Mouse (Mus musculus) hematopoietic stem cell, adult 5-6 weeks (primary cell): ENCODE measurements around the gene Adgb. TPM values are rescaled to one million over a fixed set of nuclear protein-coding genes. Genes with fewer than 3 reads are reported as not detected.

Experiments
- ATAC-seq, 2 experiments: fragments of 125-278 bp in 1 of 2; replicated peaks in 1 of 2; 2 replicates each; pipeline ENCODE4 v1.8.0; 2016 to 2017; ENCODE audit warnings: inconsistent platforms in 2 of 2, mild to moderate bottlenecking in 2 of 2, moderate number of reproducible peaks in 2 of 2, low read depth in 1 of 2, moderate TSS enrichment in 1 of 2; ENCODE audit not compliant: low FRiP score in 2 of 2, poor library complexity in 2 of 2, severe bottlenecking in 2 of 2, insufficient read depth in 1 of 2, low TSS enrichment in 1 of 2
- total RNA-seq: library from RNA; stranded (forward); fragments of 172-1452, 232-1000 nt; gene quantifications from 2 replicates; pipeline ENCODE4 v1.2.3, GENCODE M21; 2017

Gene Adgb
- total RNA-seq, 1 experiment from 2014 or later: not detected

GRCm38 (mm10) chr10:10304370-10304769 lies 167.8 kb downstream of the Adgb start:
- ATAC-seq: peak in 1 of 2 experiments; percentile 22; a peak in 1 of 4 replicates

- ATAC-seq: peak; percentile 42 to 84; a peak in 2 of 4 replicates
These were observed 170.4 kb downstream of the Adgb start for GRCm38 (mm10) chr10:10301692-10302091.

- ATAC-seq: 0 out of 4 replicates have a peak, but pooled peaks of 1 of the 2 experiments have one; percentile 25
These were observed 171.1 kb downstream of the Adgb start for GRCm38 (mm10) chr10:10300915-10301439.

GRCm38 (mm10) chr10:10299987-10300386 lies 172.1 kb downstream of the Adgb start:
- no peak for ATAC-seq

- ATAC-seq: peak; percentile 71 to 82
These were observed 184.8 kb downstream of the Adgb start for GRCm38 (mm10) chr10:10287221-10287867.

Other genes starting within 250 kb of the Adgb start
- gene Rab32, start 85.9 kb upstream of the Adgb start, total RNA-seq: 31.8 and 39.1 TPM in 2 replicates
- not detected in 2 replicates for gene Gm10944, start 209.0 kb upstream of the Adgb start, total RNA-seq